Mouse (Mus musculus): ENCODE results near the gene Hdac11. TPM values are rescaled to one million over a fixed set of nuclear protein-coding genes. Genes with fewer than 3 reads are reported as not detected.

Hdac11 gene
- polyA plus RNA-seq, 1 experiment from 2014 or later, result 0.77 TPM

DNA sequence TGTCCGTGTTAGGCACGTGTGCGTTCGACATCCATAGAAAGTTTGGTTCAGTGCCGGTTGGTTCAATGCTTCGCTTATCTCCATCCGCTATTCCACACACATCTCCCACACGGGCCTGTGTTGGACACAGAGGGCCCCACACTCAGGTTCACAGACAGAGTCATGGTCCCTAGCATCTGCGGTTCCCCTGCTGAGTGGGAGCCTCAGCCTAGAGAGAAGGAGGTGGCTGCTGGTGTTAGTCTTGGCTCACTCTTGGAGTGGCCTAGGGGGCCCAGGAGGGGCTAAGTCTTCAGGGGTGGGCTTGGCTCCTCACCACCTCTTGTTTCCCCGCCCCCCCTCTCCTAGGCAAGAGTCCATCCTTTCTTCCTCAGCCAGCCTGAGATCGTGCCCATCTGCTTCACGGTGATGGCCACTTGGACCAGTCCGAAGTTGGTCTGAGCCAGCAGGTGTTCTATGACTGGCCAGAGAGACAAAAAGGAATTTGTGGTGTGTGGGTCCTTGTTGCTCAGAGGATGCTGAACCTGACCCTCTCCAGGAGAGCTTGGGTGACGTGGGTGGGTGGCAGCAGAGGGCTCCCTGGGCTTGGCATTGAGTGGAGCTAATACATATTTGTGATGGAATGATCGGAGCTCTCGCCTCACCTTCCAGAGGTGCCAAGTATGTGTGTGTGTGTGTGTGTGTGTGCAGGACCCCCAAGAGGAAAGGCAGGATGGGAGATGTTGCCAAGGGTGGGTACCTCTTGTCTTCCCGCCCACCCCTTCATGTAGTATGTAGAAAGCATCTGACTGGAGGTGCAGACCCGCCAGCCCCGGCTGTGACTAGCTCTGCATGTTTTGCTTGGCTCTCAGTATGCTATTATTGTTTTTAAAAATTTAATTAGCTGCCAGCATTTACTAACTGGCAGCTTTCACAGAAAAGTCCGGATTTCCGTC, 57.1 kb downstream of the Hdac11 start:
- Histone ChIP-seq H3K79me2 (ENCODE audit: inconsistent target) (no peaks in the 10 kb centered on the region), H3K4me3 (ENCODE audit: inconsistent target) (no peak overlapping the region), H3K36me3 (ENCODE audit: inconsistent target) (no peaks in the 10 kb centered on the region), H3K27ac (no peak overlapping the region)
- WGBS (ENCODE audit: missing documents), result 70% methylated on average over 21 of the region's 21 CpGs

DNA sequence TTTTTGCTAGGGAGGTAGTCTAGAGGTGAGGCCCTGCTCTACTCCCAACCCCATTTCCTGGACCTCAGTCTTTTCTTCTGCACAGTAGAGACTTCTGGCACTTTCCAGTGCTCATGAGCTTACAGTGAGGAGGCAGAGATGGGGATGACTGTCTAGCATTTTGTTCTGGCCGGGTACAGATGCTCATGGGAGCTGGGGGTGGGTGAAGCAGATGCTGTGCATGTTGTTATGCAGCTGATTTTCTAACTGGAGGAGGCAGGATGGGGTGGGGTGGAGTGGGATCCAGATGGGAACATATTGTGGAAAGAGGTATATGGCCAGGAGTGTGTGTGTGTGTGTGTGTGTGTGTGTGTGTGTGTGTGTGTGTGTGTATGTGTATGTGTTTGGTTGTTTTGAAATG, 59.0 kb downstream of the Hdac11 start:
- no peak overlapping the region for H3K27ac ChIP-seq
- H3K36me3 ChIP-seq (ENCODE audit: inconsistent target), result no peaks in the 10 kb centered on the region
- H3K4me3 ChIP-seq (ENCODE audit: inconsistent target), result no peak overlapping the region
- 64% methylated on average over 1 of the region's 1 CpGs for WGBS (ENCODE audit: missing documents)
- H3K79me2 ChIP-seq (ENCODE audit: inconsistent target), result no peaks in the 10 kb centered on the region

DNA sequence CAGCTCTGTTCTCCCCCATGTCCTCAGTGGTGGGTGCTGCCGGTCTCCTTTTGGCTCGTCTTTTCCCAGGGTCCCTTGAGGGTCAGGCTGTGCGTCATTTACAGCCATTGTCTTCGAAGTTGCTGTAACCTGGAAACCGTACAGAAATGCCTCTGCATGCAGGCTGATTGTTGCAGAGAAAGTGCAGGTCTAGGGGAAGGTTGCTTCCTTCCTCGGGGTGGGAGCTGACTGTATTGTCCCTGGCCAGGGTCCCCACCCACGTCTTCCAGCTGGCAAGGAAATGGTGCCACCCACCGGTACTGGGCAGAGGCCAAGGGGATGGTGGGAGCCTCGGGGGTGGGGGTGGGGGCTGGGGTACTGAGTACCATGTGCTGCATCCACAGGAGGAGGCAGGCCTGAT, 62.0 kb downstream of the Hdac11 start:
- Histone ChIP-seq H3K4me3 (ENCODE audit: inconsistent target) (no peak overlapping the region), H3K79me2 (ENCODE audit: inconsistent target) (no peaks in the 10 kb centered on the region), H3K27ac (no peak overlapping the region), H3K36me3 (ENCODE audit: inconsistent target) (no peaks in the 10 kb centered on the region)
- WGBS (ENCODE audit: missing documents), result 51% methylated on average over 7 of the region's 9 CpGs

DNA sequence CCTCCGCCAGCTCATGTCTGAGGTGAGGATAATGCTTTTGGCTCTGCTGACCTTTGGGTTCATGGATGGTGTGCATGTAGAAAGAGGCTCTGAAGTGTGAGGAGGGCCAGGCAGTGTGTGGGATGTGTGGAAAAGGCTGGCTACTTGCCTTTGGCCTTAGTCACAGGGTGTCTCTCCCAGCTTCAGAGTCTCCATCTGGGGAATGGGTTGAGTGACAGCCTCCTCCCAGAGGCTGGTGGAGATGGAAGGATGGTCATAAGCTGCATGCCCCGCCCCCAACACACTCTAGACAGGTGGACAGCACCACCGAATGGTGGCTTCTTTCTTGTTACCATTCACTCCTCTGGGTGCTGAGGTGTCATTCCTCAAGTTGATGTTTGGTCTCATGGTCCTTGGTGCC, 62.4 kb downstream of the Hdac11 start:
- H3K79me2 ChIP-seq (ENCODE audit: inconsistent target), result no peaks in the 10 kb centered on the region
- 79% methylated on average over 3 of the region's 3 CpGs for WGBS (ENCODE audit: missing documents)
- H3K36me3 ChIP-seq (ENCODE audit: inconsistent target), result no peaks in the 10 kb centered on the region
- no peak overlapping the region for H3K4me3 ChIP-seq (ENCODE audit: inconsistent target)
- H3K27ac ChIP-seq, result no peak overlapping the region

DNA sequence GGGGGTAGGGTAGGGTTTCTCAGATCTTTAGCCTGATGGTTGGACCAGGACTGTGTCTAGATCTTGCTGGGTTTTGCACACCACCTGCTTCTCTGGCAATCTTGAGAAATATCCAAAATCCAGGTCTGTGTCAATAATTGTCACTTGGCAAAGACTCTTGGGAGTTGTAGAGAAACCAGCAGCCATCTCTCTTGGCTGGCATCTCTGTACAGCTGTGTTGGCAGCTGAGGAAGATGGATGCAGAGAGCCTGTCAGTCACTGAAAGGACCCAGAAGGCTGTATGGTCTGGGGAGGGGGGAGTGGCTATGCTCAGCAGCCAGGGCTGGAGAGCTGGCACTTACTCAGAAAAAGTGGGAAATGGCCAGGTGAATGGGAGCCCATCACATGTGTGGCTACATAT, 63.6 kb downstream of the Hdac11 start:
- no peak overlapping the region for H3K27ac ChIP-seq
- no peaks in the 10 kb centered on the region for H3K79me2 ChIP-seq (ENCODE audit: inconsistent target)
- no peaks in the 10 kb centered on the region for H3K36me3 ChIP-seq (ENCODE audit: inconsistent target)
- no peak overlapping the region for H3K4me3 ChIP-seq (ENCODE audit: inconsistent target)

DNA sequence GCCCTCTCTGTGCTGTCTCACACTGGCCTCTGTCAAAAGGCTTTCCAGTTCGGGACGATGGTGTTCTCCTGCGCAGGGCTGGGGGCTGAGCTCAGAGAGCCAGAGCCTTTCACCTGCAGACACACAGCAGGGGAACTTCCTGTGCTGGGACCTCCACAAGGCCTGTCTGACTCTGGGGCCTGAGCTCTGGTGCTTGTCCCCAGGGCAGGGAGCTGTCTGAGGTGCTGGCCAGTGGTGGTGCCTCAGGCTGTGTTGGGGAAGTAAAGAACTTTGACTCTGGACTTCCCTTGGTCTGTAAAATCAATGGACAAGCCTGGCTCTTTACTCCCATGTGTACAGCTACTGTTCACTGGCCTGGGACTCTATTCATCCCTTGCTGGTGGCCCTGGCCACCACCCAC, 64.6 kb downstream of the Hdac11 start:
- 12% methylated on average over 3 of the region's 3 CpGs for WGBS (ENCODE audit: missing documents)
- Histone ChIP-seq H3K79me2 (ENCODE audit: inconsistent target) (no peaks in the 10 kb centered on the region), H3K4me3 (ENCODE audit: inconsistent target) (no peak overlapping the region), H3K36me3 (ENCODE audit: inconsistent target) (no peaks in the 10 kb centered on the region), H3K27ac (no peak overlapping the region)

DNA sequence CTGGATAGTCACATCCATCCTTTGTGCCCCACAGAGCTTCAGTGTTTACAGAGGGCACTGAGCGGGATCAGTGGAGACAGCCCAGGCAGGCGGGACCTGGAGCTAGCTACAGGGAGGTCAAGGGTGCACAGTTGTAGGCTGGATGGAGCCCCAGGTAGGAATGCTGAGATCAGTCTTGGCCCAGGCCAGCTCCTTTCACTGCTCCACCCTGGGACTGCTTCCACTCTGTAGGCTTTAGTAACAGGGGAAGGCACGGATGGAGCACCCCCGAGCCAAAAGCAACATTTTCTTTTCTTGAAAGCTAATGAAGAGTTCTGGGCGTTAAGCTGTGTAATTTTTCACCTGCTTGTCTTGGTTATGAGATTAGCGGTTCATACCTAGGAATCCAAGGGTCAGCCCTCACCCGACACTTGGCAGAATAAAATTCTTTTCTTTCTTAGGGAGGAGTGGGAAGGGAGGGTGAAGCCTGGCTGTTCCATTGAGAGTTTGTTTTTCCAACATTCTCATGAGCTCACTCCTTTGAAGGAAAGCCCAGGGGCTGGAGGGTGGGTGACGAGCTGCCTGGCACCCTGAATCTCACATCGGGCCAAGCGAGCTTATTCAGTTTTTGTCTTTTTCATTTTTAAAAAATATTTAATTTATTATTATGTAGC, 66.4 kb downstream of the Hdac11 start:
- Histone ChIP-seq H3K4me3 (ENCODE audit: inconsistent target) (no peak overlapping the region), H3K27ac (no peak overlapping the region), H3K36me3 (ENCODE audit: inconsistent target) (no peaks in the 10 kb centered on the region), H3K79me2 (ENCODE audit: inconsistent target) (no peaks in the 10 kb centered on the region)
- 87% methylated on average over 10 of the region's 10 CpGs for WGBS (ENCODE audit: missing documents)

Other genes starting within 250 kb of the Hdac11 start
- 63.5 to 135 TPM (median 75.2 TPM) in 3 replicates for gene Iqsec1, start 168.0 kb upstream of the Hdac11 start, polyA plus RNA-seq (2018)
- gene Nup210, start 39.8 kb upstream of the Hdac11 start, polyA plus RNA-seq (2018), result 0.62 to 5.7 TPM (median 2.0 TPM) in 3 replicates
- gene Fbln2, start 55.8 kb downstream of the Hdac11 start, polyA plus RNA-seq (2018), result 0.19 to 0.30 TPM in 2 of 3 replicates, not detected in the other

All from macrophage (primary cell).